Mouse (Mus musculus): ENCODE measurements at regions not wholly inside any gene's neighbourhood (a gene's known extent, or its start where the extent isn't known, plus 50 kb on each side); places are given as distances from the start of the nearest gene placed in this dataset.
"Not testable (repeated sequence)": the region's sequence is repeated elsewhere in the genome, so short reads cannot be mapped to it uniquely, and the experiment has no call there.

DNA sequence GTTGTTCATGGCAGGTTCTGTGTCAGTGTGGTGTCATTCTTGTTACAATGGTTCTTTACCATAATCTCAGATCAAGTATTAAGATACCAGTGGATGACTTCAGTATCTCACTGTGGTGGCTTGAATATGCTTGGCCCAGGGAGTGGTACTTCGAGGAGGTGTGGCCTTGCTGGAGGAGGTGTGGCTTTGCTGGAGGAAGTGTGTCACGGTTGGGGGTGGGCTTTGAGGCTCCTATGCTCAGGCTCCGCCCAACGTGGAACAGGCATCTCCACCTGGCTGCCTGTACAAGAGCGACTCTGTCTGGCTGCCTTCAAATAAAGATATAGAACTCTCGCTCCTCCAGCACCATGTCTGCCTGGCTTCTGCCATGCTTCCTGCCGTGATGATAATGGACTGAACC, 63.6 kb downstream of the Cd2 start:
- 75% methylated on average over 7 of the region's 7 CpGs for WGBS
- no peak overlapping the region for H3K27ac ChIP-seq (replicated peaks)
- no peaks in the 10 kb centered on the region for H3K36me3 ChIP-seq
- no peaks in the 10 kb centered on the region for H3K27me3 ChIP-seq (replicated peaks)
- no peak for ATAC-seq (ENCODE audit: low FRiP score)
- no peak overlapping the region for H3K4me3 ChIP-seq (replicated peaks)
- H3K9ac ChIP-seq (replicated peaks), result no peak overlapping the region
- H3K9me3 ChIP-seq (replicated peaks), result no peaks in the 10 kb centered on the region
- no peak overlapping the region for H3K4me2 ChIP-seq
- H3K4me1 ChIP-seq, result no peaks in the 10 kb centered on the region

DNA sequence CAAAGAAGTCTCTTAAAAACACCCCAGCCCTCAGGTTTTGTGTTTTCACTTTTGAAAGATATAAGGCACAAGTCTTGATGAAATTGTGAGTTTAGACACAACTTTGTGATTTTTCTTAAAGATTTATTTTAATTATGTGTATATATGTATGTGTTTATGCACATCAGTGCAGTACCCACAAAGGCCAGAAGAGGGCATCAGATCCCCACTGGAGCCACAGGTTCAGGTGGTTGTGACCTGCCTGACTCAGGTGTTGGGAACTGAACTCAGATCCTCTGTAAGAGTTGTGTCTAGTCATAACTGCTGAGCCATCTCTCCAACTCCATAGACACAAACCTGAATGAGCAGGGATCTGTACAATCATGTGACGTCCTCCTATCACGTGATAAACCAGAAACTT, 67.8 kb downstream of the Cd2 start:
- no peak overlapping the region for H3K4me3 ChIP-seq (replicated peaks)
- H3K4me1 ChIP-seq, result no peaks in the 10 kb centered on the region
- no peak overlapping the region for H3K9ac ChIP-seq (replicated peaks)
- H3K4me2 ChIP-seq, result no peak overlapping the region
- WGBS, result 96% methylated on average over 2 of the region's 2 CpGs
- no peak overlapping the region for H3K27ac ChIP-seq (replicated peaks)
- no peaks in the 10 kb centered on the region for H3K9me3 ChIP-seq (replicated peaks)
- ATAC-seq (ENCODE audit: low FRiP score), result no peak
- no peaks in the 10 kb centered on the region for H3K27me3 ChIP-seq (replicated peaks)
- no peaks in the 10 kb centered on the region for H3K36me3 ChIP-seq

DNA sequence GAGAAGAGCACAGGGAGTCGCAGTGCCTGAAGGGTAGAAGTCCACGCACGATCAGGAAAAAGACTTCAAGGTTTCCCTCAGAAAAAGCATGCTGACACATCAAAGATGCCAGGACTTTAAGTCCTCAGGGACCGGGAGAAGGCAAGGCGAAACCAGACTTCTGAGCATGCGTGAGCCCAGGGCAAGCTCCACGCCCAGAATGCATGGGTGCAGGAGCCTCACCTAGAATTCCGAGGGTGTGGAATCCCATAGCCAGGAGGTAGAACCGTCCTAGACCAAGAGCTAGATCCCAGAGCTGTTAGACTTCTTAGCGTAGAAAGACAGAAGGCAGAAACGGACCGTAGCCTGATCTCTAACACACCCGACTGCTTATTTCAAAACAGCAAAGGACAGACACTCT, 71.0 kb downstream of the Cd2 start:
- 92% methylated on average over 13 of the region's 13 CpGs for WGBS
- no peak overlapping the region for H3K4me2 ChIP-seq

DNA sequence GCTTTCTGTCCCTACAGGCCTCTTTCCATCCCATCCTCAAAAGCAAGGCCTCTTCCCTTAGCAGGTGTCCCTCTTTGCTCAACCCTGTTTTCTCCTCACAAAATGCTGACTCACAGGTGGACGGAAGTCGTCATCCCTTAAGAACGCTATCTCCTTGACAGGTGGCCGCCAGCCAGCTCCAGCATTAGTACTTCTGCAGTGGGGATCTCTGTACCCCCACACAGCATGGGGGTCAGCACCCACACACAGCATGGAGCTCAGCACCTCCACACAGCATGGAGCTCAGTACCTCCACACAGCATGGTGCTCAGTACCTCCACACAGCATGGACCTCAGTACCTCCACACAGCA, 74.6 kb downstream of the Cd2 start:
- WGBS, result 45% methylated on average over 4 of the region's 4 CpGs
- Histone ChIP-seq H3K9me3 (replicated peaks) (no peaks in the 10 kb centered on the region), H3K36me3 (no peaks in the 10 kb centered on the region), H3K4me1 (peaks cover 21% of the 10 kb centered on the region), H3K27ac (replicated peaks) (peak overlapping the region; percentile 81), H3K9ac (replicated peaks) (no peak overlapping the region), H3K4me2 (no peak overlapping the region), H3K27me3 (replicated peaks) (no peaks in the 10 kb centered on the region), H3K4me3 (replicated peaks) (no peak overlapping the region)
- ATAC-seq (ENCODE audit: low FRiP score), result 0 out of 2 replicates have a peak, but pooled peaks have one; percentile 11

More for the DNA sequence above, 71.0 kb downstream of the Cd2 start:
- H3K9ac ChIP-seq (replicated peaks), result no peak overlapping the region
- peaks cover 19% of the 10 kb centered on the region for H3K4me1 ChIP-seq
- H3K27ac ChIP-seq (replicated peaks), result no peak overlapping the region
- H3K4me3 ChIP-seq (replicated peaks), result no peak overlapping the region
- no peaks in the 10 kb centered on the region for H3K36me3 ChIP-seq
- H3K27me3 ChIP-seq (replicated peaks), result no peaks in the 10 kb centered on the region
- H3K9me3 ChIP-seq (replicated peaks), result no peaks in the 10 kb centered on the region
- no peak for ATAC-seq (ENCODE audit: low FRiP score)

DNA sequence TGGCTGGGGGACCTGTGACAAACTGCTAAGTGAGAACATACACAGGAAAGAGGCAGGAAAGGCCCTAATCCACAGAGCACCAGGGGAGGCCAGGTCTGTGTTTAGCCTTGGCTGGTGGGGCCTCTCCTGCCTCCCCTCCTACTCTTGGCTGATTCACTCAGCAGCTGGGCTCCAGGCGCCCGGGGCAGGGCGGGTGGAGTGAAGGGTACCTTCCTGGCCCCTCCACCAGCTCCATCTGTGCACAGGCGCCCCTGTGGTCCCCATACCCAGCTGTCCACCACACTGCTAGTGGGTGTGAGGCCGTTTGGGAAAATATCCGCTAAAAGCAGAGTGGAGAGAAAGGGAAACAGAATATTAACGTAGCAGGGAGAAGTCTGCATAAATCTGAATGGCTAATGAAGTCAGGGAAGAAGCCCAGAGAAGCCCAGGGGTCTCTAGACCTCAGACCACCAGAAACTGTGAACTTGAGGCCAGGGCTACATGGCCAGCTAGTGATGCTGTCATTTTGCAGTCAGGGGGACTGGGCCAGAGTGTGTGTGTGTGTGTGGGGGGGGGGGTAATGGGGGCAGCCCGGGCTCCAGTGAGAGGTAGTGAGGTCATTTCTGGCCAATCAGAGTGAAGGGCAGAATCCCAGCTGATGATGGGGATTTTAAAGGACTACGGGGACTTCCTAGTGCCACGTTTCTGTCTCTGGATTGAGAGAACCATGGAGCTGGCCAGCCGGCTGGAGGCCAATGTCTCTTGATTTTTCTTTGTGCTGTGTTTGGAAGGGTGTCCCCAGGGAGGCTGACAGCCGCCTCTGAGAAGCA, 75.1 kb downstream of the Cd2 start:
- Histone ChIP-seq H3K9me3 (replicated peaks) (no peaks in the 10 kb centered on the region), H3K27me3 (replicated peaks) (no peaks in the 10 kb centered on the region), H3K4me3 (replicated peaks) (no peak overlapping the region), H3K36me3 (no peaks in the 10 kb centered on the region), H3K9ac (replicated peaks) (no peak overlapping the region), H3K4me1 (peaks cover 21% of the 10 kb centered on the region), H3K27ac (replicated peaks) (peak overlapping the region; percentile 81), H3K4me2 (peak overlapping the region; percentile 0; the same call in 1 of the 2 replicates)
- peak; percentile 76 for ATAC-seq (ENCODE audit: low FRiP score)
- WGBS, result 5% methylated on average over 12 of the region's 12 CpGs

DNA sequence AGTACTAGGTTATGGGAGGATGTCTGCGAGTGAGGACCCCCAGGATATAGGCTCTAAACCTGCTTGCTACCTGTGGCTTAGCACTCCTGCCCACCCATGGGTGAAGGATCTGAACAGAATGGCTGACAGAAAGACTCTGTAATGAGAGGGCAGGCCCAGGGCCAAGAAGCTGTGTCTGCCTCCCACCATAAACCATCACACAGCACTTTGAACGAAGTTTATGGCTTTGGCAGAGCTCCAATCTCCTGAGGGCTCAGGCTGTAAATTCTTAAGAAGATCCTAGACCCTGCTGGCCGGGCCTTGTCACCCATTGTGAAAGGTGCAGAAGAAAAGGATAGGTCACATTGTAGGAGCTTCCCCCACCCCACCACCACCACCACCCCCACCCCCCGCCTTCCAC, 75.8 kb downstream of the Cd2 start:
- Histone ChIP-seq H3K27me3 (replicated peaks) (no peaks in the 10 kb centered on the region), H3K9me3 (replicated peaks) (no peaks in the 10 kb centered on the region), H3K4me3 (replicated peaks) (no peak overlapping the region), H3K36me3 (no peaks in the 10 kb centered on the region), H3K4me2 (no peak overlapping the region), H3K4me1 (peaks cover 21% of the 10 kb centered on the region), H3K27ac (replicated peaks) (peak overlapping the region; percentile 81), H3K9ac (replicated peaks) (no peak overlapping the region)
- WGBS, result 14% methylated on average over 4 of the region's 4 CpGs
- ATAC-seq (ENCODE audit: low FRiP score), result peak; percentile 69

DNA sequence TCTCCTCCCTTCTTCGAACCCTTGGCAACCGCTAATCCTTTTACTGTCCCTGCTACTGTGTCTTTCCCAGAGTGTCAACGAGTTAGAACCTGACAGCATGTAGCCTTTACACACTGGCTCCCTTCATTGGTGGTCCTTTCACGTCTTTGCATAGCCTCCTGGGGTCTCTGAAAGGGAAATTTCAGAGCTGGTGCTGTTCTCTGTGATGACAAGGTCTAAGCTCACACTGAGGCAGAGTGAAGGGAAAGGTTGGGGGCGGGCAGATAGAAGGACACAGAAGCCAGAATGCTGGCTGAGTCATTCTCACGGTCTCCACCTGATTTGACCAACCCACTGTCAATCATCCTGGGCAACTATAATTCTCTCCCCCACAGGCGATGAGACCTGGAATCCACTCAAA, 78.2 kb downstream of the Cd2 start:
- H3K36me3 ChIP-seq, result no peaks in the 10 kb centered on the region
- ATAC-seq (ENCODE audit: low FRiP score), result no peak
- WGBS, result 67% methylated on average over 7 of the region's 7 CpGs
- no peaks in the 10 kb centered on the region for H3K27me3 ChIP-seq (replicated peaks)
- no peak overlapping the region for H3K27ac ChIP-seq (replicated peaks)
- H3K9me3 ChIP-seq (replicated peaks), result no peaks in the 10 kb centered on the region
- H3K4me1 ChIP-seq, result peaks cover 21% of the 10 kb centered on the region
- no peak overlapping the region for H3K9ac ChIP-seq (replicated peaks)
- H3K4me2 ChIP-seq, result no peak overlapping the region
- H3K4me3 ChIP-seq (replicated peaks), result no peak overlapping the region

DNA sequence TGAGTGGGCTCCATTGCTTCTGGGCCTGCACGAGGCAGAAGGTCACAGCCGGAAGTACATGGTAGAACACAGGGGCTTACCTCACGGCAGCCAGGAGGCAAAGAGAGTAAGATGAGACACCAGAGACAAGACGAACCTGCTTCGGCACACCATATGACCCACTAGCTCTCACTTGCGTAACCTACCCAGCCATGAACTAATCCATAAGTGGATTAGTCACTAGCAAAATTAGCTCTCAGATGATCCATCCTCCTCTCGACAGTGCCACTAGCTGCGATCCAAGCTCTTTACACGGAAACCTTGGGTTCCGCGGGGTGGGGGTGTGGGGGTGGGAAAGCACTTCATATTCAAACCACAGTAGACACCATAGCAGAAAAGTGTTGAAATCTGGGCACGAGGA, 79.0 kb downstream of the Cd2 start:
- no peak overlapping the region for H3K27ac ChIP-seq (replicated peaks)
- H3K9ac ChIP-seq (replicated peaks), result no peak overlapping the region
- H3K4me1 ChIP-seq, result peaks cover 21% of the 10 kb centered on the region
- no peak for ATAC-seq (ENCODE audit: low FRiP score)
- H3K9me3 ChIP-seq (replicated peaks), result no peaks in the 10 kb centered on the region
- no peak overlapping the region for H3K4me3 ChIP-seq (replicated peaks)
- no peaks in the 10 kb centered on the region for H3K36me3 ChIP-seq
- no peak overlapping the region for H3K4me2 ChIP-seq
- WGBS, result 94% methylated on average over 12 of the region's 12 CpGs
- no peaks in the 10 kb centered on the region for H3K27me3 ChIP-seq (replicated peaks)

DNA sequence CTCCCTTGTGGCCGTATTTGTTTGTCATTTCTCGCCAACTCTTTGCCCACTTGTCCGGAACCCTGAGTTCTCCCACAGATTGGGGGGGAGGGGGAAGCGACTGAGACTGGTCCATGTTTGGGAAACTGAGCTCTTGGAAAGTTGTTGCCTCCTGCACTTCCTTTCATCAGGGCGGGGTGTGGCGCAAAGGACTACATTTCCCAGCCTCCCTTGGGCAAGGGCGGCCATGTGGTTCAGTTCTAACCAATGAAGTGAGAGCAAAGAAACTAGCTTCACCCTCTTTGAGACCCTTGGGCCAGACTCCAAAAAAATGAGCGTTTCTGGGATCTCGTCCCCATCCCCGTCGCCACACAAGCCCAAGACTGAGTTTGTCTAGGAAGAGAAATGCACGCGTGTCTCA, 81.6 kb downstream of the Cd2 start:
- 95% methylated on average over 13 of the region's 13 CpGs for WGBS
- H3K36me3 ChIP-seq; H3K4me3 ChIP-seq (replicated peaks); H3K27ac ChIP-seq (replicated peaks); H3K9me3 ChIP-seq (replicated peaks); H3K27me3 ChIP-seq (replicated peaks); H3K4me1 ChIP-seq; ATAC-seq (ENCODE audit: low FRiP score); H3K9ac ChIP-seq (replicated peaks); H3K4me2 ChIP-seq: not testable (repeated sequence)

DNA sequence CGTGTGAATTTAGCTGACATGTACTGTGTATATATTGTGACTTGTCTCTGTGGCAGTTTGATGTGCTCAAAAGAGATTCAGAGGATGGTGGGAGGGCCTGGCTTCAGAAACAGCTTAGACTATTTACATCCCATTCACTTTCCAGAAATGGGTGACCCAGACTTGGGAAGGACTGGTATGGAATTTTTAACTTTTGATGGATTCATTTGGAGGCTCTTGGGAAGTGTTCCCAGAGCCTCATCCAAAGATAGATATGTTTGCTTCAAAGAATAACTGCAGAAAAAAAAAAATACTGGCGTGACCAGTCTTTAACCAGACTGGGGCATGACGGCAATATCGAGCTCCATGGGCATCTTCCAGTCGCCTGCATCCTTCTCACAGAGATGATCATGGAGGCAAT, 84.6 kb upstream of the Ptgfrn start:
- Histone ChIP-seq H3K4me2 (no peak overlapping the region), H3K9me3 (replicated peaks) (no peaks in the 10 kb centered on the region), H3K27me3 (replicated peaks) (no peaks in the 10 kb centered on the region), H3K36me3 (no peaks in the 10 kb centered on the region), H3K9ac (replicated peaks) (no peak overlapping the region), H3K4me3 (replicated peaks) (no peak overlapping the region), H3K4me1 (peaks cover 16% of the 10 kb centered on the region), H3K27ac (replicated peaks) (no peak overlapping the region)
- no peak for ATAC-seq (ENCODE audit: low FRiP score)
- WGBS, result 83% methylated on average over 5 of the region's 5 CpGs

DNA sequence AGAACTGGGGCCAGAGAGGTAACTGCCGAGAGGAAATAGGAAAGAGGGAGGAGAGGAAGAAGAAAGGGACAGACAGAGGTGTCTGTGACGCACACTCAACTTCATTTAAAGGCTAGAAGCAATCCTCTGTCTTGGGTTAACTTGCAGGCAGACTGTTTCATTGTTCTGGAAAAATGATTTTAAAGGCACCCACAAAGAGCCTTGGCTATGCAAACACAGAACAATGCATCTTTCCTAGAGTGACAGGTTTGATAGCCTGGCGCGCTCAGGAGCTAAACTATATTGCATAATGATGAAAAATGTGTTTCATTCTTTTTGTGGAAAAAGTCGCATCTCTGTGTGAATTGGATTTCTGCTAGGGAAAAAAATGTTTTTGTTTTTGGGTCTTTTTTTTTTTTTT, 84.2 kb upstream of the Ptgfrn start:
- H3K9ac ChIP-seq (replicated peaks), result no peak overlapping the region
- no peak overlapping the region for H3K4me2 ChIP-seq
- H3K4me1 ChIP-seq, result peaks cover 16% of the 10 kb centered on the region
- H3K27ac ChIP-seq (replicated peaks), result no peak overlapping the region
- H3K36me3 ChIP-seq, result no peaks in the 10 kb centered on the region
- no peaks in the 10 kb centered on the region for H3K27me3 ChIP-seq (replicated peaks)
- no peak overlapping the region for H3K4me3 ChIP-seq (replicated peaks)
- no peaks in the 10 kb centered on the region for H3K9me3 ChIP-seq (replicated peaks)
- ATAC-seq (ENCODE audit: low FRiP score), result no peak
- 62% methylated on average over 5 of the region's 5 CpGs for WGBS

DNA sequence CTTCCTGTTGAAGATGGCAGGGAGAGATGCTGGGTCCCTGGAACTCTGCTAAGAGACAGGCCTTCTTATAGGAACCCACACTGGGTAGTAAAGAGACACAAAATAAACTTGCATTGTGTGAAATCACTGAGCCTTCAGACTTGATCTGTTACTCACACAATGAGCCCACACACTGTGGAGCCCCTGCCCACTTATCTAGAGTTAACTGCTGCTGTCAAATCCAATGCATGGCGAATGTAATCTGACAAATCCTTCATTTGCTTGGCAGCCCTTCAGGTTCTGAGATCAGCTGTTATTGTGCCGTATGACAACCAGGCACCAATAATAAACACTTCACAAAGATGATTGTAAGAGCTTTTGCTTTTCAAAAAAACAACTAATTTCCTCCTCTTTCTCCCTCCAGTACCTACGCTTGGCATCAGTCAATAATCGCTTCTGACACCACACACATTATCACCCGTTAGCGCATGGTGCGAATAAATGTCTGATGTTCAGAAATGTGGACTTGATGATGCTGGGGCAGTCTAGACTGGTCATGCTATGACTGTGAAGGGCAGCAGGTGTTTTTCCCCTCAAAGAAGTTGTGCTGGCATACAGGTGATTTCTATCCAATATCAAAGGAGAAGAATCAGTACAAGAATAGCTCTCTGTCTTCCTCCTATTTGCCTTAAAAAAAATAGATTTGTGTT, 81.4 kb upstream of the Ptgfrn start:
- Histone ChIP-seq H3K4me1 (peaks cover 16% of the 10 kb centered on the region), H3K36me3 (no peaks in the 10 kb centered on the region), H3K4me3 (replicated peaks) (no peak overlapping the region), H3K4me2 (no peak overlapping the region), H3K27ac (replicated peaks) (no peak overlapping the region), H3K9ac (replicated peaks) (no peak overlapping the region), H3K27me3 (replicated peaks) (no peaks in the 10 kb centered on the region), H3K9me3 (replicated peaks) (no peaks in the 10 kb centered on the region)
- ATAC-seq (ENCODE audit: low FRiP score), result no peak
- 78% methylated on average over 7 of the region's 7 CpGs for WGBS
